Mouse (Mus musculus): Measurements from ENCODE around the gene Slc1a2.

The Slc1a2 gene

GRCm38 (mm10) chr2:102658163-102658660 lies at the start of gene Slc1a2:
TSS of gene Slc1a2 (plus strand) at chr2:102658659.
- DNase-seq: peak; percentile 44

DNA sequence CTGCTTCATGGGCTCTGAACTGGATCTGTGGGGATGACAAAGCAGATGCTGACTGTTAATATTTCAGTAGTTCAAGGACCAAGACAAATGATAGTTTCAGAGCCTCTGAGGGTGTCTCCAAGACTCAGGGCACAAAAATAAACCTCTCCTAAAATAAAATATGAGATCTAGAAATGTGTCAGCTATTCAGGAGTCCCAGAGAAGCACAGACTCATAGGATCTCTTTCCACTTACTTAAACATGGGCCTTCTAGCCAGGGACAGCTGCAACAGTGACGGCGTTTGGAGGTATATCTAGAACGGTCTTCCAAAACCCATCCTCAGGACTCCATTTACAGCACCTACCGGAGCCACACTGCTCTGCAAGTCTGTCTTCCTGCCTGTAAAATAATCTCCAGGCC lies 48.0 kb upstream of the Slc1a2 start:
- DNase-seq: no peak

GRCm38 (mm10) chr2:102616637-102617036 lies 41.8 kb upstream of the Slc1a2 start:
- DNase-seq: no peak

DNA sequence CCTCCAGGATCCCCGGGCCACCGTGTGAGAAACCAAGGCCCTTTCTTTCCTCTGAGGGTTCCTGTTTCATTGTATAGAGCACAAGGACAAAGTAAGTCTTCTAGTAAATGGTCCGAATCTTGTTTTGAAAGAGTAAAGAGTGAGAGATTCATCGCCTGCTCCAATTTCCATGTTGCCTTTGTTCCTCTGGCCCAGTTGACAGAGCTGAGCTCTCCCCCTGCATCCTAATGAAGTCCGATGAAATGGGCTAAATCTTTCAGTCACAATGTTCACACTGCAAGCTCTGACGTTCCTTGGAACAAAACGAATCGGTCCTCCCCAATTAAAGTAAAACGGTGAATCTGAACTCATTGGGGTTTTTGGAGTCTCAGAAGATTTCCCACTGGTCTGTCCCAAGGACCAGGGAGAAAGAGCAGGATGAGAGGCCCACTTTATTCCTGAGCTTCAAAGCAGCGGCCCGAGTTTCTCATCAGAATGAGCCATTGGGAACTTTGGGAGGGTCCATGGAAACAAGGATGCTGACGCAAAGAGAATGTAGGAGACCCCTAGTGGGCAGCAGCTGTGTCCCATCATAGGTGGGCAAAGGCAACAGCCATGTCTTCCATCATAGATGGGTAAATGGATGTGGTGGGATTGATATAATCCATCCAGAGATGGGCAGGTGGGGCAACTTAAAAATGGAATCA lies 37.6 kb upstream of the Slc1a2 start:
- DNase-seq: no peak

- DNase-seq: no peak
These were observed 36.3 kb upstream of the Slc1a2 start for GRCm38 (mm10) chr2:102622176-102622575.

- DNase-seq: no peak
These were observed 35.5 kb upstream of the Slc1a2 start for GRCm38 (mm10) chr2:102622943-102623342.

DNA sequence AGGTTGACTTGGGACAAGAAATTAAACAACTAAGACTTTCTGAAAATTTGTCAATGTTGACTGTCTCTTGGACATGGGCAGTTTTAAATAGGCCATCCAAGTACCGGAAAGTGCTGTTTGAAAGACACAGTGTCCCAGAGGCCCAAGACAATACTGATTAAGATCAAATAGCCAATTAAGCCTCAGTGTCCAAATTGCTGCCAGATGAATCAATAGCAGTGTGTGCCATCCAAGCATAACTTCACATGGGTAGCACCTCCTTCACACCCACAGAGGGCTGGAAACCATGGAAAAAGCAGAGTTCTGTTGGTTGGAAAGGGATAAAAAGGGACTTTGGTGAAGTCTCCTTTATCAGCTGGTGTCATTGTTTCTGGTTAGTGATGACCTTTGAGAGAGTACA lies 33.9 kb upstream of the Slc1a2 start:
- no peak for DNase-seq

GRCm38 (mm10) chr2:102632361-102632760 lies 26.1 kb upstream of the Slc1a2 start:
- DNase-seq: no peak

- no peak for DNase-seq
These were observed 24.4 kb upstream of the Slc1a2 start for GRCm38 (mm10) chr2:102634010-102634409.

GRCm38 (mm10) chr2:102635523-102636060 lies 22.9 kb upstream of the Slc1a2 start:
- no peak for DNase-seq

GRCm38 (mm10) chr2:102636116-102636600 lies 22.3 kb upstream of the Slc1a2 start:
- DNase-seq: no peak

DNA sequence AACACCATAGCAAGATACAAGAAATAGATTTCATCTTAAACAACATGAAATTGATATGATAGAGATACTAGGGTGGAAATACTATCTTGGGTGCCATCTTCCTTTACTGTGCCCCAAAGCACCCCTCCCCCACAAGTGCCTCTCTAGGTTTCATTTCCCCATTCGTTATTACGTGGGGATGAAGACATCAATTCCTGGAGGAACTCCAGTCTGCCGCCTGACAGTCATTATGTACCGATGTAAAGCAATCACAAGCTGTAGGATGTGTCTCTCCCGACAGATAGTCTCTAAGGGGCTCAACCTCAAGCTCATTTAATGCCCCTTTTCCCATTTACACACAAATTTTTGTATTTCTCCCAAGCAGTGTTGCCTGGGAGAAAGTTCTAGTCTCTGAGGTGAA lies 20.3 kb upstream of the Slc1a2 start:
- DNase-seq: no peak

DNA sequence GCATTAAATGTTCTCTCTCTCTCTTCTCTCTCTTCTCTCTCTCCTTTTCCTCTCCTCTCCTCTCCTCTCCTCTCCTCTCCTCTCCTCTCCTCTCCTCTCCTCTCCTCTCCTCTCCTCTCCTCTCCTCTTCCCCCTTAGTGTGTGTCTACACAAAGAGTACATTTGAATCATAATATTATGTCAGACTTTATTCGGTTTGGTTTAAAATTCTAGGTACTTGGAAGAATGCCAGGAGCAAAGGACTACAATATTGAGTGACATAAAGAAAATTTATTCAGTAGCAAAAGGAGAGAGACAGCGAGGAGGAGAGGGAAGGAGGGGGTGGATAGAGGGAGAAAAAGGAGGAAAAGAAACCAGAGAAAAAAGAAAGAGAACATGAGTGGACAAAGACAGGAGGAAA lies 19.8 kb upstream of the Slc1a2 start:
- DNase-seq: no peak

DNA sequence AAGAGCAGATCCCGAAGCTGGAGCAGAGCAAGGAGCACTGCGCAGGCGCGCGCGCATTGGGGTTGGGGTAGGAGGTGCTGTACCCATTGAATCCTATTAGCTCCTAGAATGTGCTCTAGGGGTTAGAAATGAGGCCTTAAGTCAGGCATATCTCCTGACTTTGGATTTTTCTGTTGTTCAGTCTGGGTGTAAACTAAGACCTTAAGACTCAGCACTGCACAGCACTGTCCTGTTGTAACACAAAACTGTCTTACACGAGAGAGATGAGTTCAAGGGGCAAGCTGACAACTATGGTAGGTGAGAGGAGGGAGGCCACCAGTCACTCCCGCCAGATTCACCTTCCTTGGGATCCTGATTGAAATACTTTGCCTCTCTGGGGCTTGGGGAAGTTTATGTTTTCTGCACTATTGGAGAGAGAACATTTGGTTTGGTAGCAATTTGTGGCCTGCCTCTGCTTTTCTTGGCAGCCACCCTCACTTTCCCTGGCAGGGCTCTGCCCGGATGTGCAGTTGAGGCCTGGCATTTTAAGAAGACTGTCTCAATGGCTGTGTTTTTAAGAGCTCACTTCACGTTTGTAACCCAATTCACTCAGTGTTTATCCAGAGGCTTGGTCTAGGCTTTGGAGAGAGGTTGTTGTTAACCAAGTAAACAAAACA lies 9.5 kb upstream of the Slc1a2 start:
- no peak for DNase-seq

- no peak for DNase-seq
These were observed 8.1 kb upstream of the Slc1a2 start for GRCm38 (mm10) chr2:102650322-102650721.

DNA sequence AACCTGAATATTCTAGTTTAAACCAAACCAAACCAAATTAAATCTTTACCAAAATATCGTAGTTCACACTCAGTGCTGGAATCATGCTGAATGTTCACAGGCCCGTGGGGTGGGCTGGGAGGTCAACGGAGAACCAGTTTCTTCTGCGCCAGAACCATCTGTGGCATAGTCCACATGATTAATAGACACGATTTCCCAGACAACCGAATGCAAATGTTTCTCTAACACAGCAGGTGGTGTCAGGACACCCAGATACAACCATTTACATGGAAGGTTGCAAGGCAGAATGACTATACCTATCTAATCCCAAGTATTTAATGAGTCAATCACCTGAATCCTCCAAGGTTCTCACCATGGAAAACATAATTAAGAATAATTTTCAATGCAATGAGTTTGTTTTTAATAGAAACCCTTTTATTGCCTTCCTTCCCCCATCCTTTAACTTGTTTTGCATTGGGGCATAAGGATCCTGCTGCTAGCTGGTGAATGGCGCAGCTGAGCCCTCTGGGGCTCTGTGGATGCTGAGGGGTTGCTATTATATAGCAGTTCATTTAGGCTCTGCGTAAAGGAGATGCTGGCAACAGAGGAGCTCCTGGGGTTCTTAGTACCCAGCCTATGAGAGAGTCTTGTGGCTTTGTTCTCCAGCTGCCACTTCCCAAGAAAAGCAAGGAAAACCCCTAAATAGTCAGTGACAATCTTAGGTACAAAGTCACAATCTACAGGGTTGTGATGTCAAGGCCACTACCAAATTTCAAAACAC lies 2.3 kb upstream of the Slc1a2 start:
- DNase-seq: peak; percentile 34

GRCm38 (mm10) chr2:102657726-102658125 lies 733 bp upstream of the Slc1a2 start:
- peak; percentile 55 for DNase-seq

GRCm38 (mm10) chr2:102658661-102659520 lies 432 bp downstream of the Slc1a2 start:
- peak; percentile 83 for DNase-seq

DNA sequence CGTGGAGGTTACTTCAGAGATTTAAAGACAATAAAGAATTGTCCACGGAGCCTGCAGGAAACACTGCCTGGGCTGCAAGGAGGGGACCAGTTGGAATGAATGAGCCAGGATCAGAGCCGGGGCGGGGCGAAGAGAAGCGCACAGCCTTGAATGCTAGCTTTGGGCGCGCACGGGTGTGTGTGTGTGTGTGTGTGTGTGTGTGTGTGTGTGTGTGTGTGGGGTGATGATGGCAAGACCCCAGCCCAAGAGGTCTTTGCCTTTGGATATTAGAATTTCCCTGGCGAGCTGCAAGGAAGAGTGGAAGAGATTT lies 1.0 kb downstream of the Slc1a2 start:
- DNase-seq: peak; percentile 75

DNA sequence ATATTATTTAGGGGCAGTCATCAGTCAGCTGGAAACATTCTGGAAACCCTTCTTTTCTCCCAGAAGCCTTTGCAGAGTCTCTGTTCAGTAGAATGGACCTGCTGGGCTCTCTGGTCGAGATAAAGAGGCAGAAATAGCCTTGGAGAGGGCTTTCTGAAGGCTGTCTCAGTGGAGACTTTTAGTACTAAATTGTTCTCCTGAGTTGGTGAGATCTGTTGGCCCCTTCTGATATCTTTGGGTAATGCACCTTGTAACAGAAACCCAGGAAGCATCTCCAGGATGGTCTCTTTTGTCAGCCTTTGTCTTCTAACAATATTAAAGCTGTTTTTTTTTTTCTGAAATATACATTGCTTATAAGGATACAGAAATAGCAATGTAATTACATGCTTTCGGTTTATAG lies 2.6 kb downstream of the Slc1a2 start:
- no peak for DNase-seq

GRCm38 (mm10) chr2:102662911-102663310 lies 4.5 kb downstream of the Slc1a2 start:
- DNase-seq: peak; percentile 18

GRCm38 (mm10) chr2:102663339-102663738 lies 4.9 kb downstream of the Slc1a2 start:
- DNase-seq: peak; percentile 39

Measured in embryo, embryonic 11 days (tissue).